Mouse (Mus musculus): Measurements from ENCODE around the gene Fam107b. TPM values are rescaled to one million over a fixed set of nuclear protein-coding genes. Genes with fewer than 3 reads are reported as not detected.
"Not testable (repeated sequence)": the region's sequence is repeated elsewhere in the genome, so short reads cannot be mapped to it uniquely, and the experiment has no call there.

The Fam107b gene
- total RNA-seq, 2 experiments from 2014 or later: 7.7 to 9.3 TPM

GRCm38 (mm10) chr2:3708621-3709020, 138.3 kb downstream of the Fam107b start:
- DNase-seq (ENCODE audit: low spot score in 2 of 2): no peak

- DNase-seq (ENCODE audit: low spot score in 2 of 2): no peak
Measured at GRCm38 (mm10) chr2:3709882-3710281, 139.6 kb downstream of the Fam107b start.

GRCm38 (mm10) chr2:3710521-3710920, 140.2 kb downstream of the Fam107b start:
- no peak for DNase-seq (ENCODE audit: low spot score in 2 of 2)

GRCm38 (mm10) chr2:3712369-3713042, 142.2 kb downstream of the Fam107b start:
- DNase-seq (ENCODE audit: low spot score in 2 of 2): no peak

GRCm38 (mm10) chr2:3713212-3713681, 143.0 kb downstream of the Fam107b start:
- DNase-seq (ENCODE audit: low spot score in 2 of 2): peak; percentile 74 to 83

GRCm38 (mm10) chr2:3713682-3714361, 143.5 kb downstream of the Fam107b start:
- DNase-seq (ENCODE audit: low spot score in 2 of 2): no peak

- no peak for DNase-seq (ENCODE audit: low spot score in 2 of 2)
Measured at GRCm38 (mm10) chr2:3714511-3714910, 144.2 kb downstream of the Fam107b start.

GRCm38 (mm10) chr2:3715424-3715823, 145.1 kb downstream of the Fam107b start:
- no peak for DNase-seq (ENCODE audit: low spot score in 2 of 2)

GRCm38 (mm10) chr2:3717268-3717667, 147.0 kb downstream of the Fam107b start:
- DNase-seq (ENCODE audit: low spot score in 2 of 2): no peak

- DNase-seq (ENCODE audit: low spot score in 2 of 2): no peak
Measured at GRCm38 (mm10) chr2:3717847-3718246, 147.6 kb downstream of the Fam107b start.

GRCm38 (mm10) chr2:3719436-3720121, 149.3 kb downstream of the Fam107b start:
- not testable (repeated sequence) for DNase-seq (ENCODE audit: low spot score in 2 of 2)

GRCm38 (mm10) chr2:3721107-3721506, 150.8 kb downstream of the Fam107b start:
- no peak for DNase-seq (ENCODE audit: low spot score in 2 of 2)

- DNase-seq (ENCODE audit: low spot score in 2 of 2): no peak
Measured at GRCm38 (mm10) chr2:3721974-3722373, 151.7 kb downstream of the Fam107b start.

GRCm38 (mm10) chr2:3723391-3724106, 153.3 kb downstream of the Fam107b start:
- no peak for DNase-seq (ENCODE audit: low spot score in 2 of 2)

- peak in 1 of 2 experiments; percentile 8 for DNase-seq (ENCODE audit: low spot score in 2 of 2)
Measured at GRCm38 (mm10) chr2:3726501-3727078, 156.3 kb downstream of the Fam107b start.

GRCm38 (mm10) chr2:3727225-3727930, 157.1 kb downstream of the Fam107b start:
- DNase-seq (ENCODE audit: low spot score in 2 of 2): no peak

- no peak for DNase-seq (ENCODE audit: low spot score in 2 of 2)
Measured at GRCm38 (mm10) chr2:3728090-3728489, 157.8 kb downstream of the Fam107b start.

GRCm38 (mm10) chr2:3729586-3729985, 159.3 kb downstream of the Fam107b start:
- DNase-seq (ENCODE audit: low spot score in 2 of 2): no peak

GRCm38 (mm10) chr2:3730744-3731143, 160.5 kb downstream of the Fam107b start:
- no peak for DNase-seq (ENCODE audit: low spot score in 2 of 2)

- no peak for DNase-seq (ENCODE audit: low spot score in 2 of 2)
Measured at GRCm38 (mm10) chr2:3731316-3732015, 161.2 kb downstream of the Fam107b start.

Measured in left cerebral cortex, adult 18-20 months (tissue).